Mouse (Mus musculus) MEL (cell line): ENCODE data around the gene Dennd4a. TPM values are rescaled to one million over a fixed set of nuclear protein-coding genes. Genes with fewer than 3 reads are reported as not detected.

Source experiments
- DNase-seq: peaks from one replicate; pipeline ENCODE4 v3.0.0; 2011; ENCODE audit warnings: low read depth, low spot score
- H3K27ac ChIP-seq: 2 replicates; pipeline ENCODE4 v1.5.1; 2012; ENCODE audit warnings: low read depth, mild to moderate bottlenecking, control low read depth, low read length, moderate library complexity; ENCODE audit not compliant: control insufficient read depth
- H3K27me3 ChIP-seq, 2 experiments: fragments of 150-350 bp in 1 of 2; sonication (generic) in 1 of 2; 2 replicates each; pipeline ENCODE4 v1.6.1; 2012; ENCODE audit warnings: low read length in 2 of 2, mild to moderate bottlenecking in 2 of 2, improper control_type of control experiment in 1 of 2, moderate library complexity in 1 of 2; ENCODE audit not compliant: insufficient read depth in 2 of 2, control insufficient read depth in 1 of 2
- H3K36me3 ChIP-seq, 2 experiments: 2 replicates each; pipeline ENCODE4 v1.6.1; 2012 to 2014; ENCODE audit warnings: low read length in 2 of 2, improper control_type of control experiment in 1 of 2, inconsistent platforms in 1 of 2, mild to moderate bottlenecking in 1 of 2; ENCODE audit not compliant: insufficient read depth in 2 of 2, control insufficient read depth in 1 of 2
- H3K4me1 ChIP-seq, 2 experiments: fragments of 150-350 bp in 1 of 2; sonication (generic) in 1 of 2; 2 replicates each; pipeline ENCODE4 v1.6.1; 2012; ENCODE audit warnings: low read length in 2 of 2, improper control_type of control experiment in 1 of 2, mild to moderate bottlenecking in 1 of 2; ENCODE audit not compliant: insufficient read depth in 2 of 2, control insufficient read depth in 1 of 2
- H3K4me3 ChIP-seq, 2 experiments: fragments of 150-350 bp in 1 of 2; sonication (generic) in 1 of 2; 2 replicates each; pipeline ENCODE4 v1.5.1; 2012; ENCODE audit warnings: low read depth in 2 of 2, low read length in 2 of 2, mild to moderate bottlenecking in 2 of 2, moderate library complexity in 2 of 2, control low read depth in 1 of 2, improper control_type of control experiment in 1 of 2; ENCODE audit not compliant: control insufficient read depth in 1 of 2, insufficient read depth in 1 of 2
- H3K79me2 ChIP-seq: 2 replicates; pipeline ENCODE4 v1.6.1; 2012; ENCODE audit warnings: mild to moderate bottlenecking, low read length, moderate library complexity; ENCODE audit not compliant: control insufficient read depth, poor library complexity, insufficient read depth
- H3K9ac ChIP-seq: 2 replicates; pipeline ENCODE4 v1.6.1; 2012; ENCODE audit warnings: low read depth, mild to moderate bottlenecking, control low read depth, low read length, moderate library complexity; ENCODE audit not compliant: control insufficient read depth, poor library complexity, severe bottlenecking
- H3K9me3 ChIP-seq: fragments of 150-350 bp; sonication (generic); replicated peaks from 2 replicates; pipeline ENCODE4 v1.6.1; 2012; ENCODE audit warnings: mild to moderate bottlenecking, low read length, improper control_type of control experiment, moderate library complexity; ENCODE audit not compliant: insufficient read depth
- CHD1 ChIP-seq: IDR thresholded peaks from 2 replicates; pipeline ENCODE4 v1.6.1; 2012; ENCODE audit warnings: low read depth, mild to moderate bottlenecking, inconsistent platforms, low read length, improper control_type of control experiment
- CTCF ChIP-seq, 3 experiments: IDR thresholded peaks in 2 of 3; conservative IDR thresholded peaks in 1 of 3; 2 replicates each; pipeline ENCODE4 v1.5.1; 2011 to 2012; ENCODE audit warnings: low read length in 3 of 3, low read depth in 2 of 3, mild to moderate bottlenecking in 2 of 3, improper control_type of control experiment in 1 of 3, inconsistent platforms in 1 of 3, mixed read lengths in 1 of 3, moderate library complexity in 1 of 3; ENCODE audit not compliant: control insufficient read depth in 1 of 3, insufficient read depth in 1 of 3, poor library complexity in 1 of 3, severe bottlenecking in 1 of 3
- ETS1 ChIP-seq: IDR thresholded peaks from 2 replicates; pipeline ENCODE4 v1.6.1; 2012; ENCODE audit warnings: low read depth, mild to moderate bottlenecking, inconsistent platforms, low read length, improper control_type of control experiment, moderate library complexity
- GABPA ChIP-seq: IDR thresholded peaks from 2 replicates; pipeline ENCODE4 v1.6.1; 2012; ENCODE audit warnings: low read depth, mild to moderate bottlenecking, inconsistent platforms, low read length, improper control_type of control experiment, moderate library complexity
- GATA1 ChIP-seq: IDR thresholded peaks from 2 replicates; pipeline ENCODE4 v1.6.1; 2011; ENCODE audit warnings: low read depth, low read length, improper control_type of control experiment
- HCFC1 ChIP-seq: IDR thresholded peaks from 2 replicates; pipeline ENCODE4 v1.6.1; 2012; ENCODE audit warnings: low read depth, mild to moderate bottlenecking, inconsistent platforms, low read length, improper control_type of control experiment, moderate library complexity
- JUND ChIP-seq: IDR thresholded peaks from 2 replicates; pipeline ENCODE4 v1.6.1; 2011; ENCODE audit warnings: low read depth, mild to moderate bottlenecking, improper control_type of control experiment, low read length
- MEF2A ChIP-seq: IDR thresholded peaks from 2 replicates; pipeline ENCODE4 v1.6.1; 2014; ENCODE audit warnings: low read depth, mild to moderate bottlenecking, inconsistent platforms, low read length, improper control_type of control experiment; ENCODE audit not compliant: poor library complexity, insufficient replicate concordance, severe bottlenecking; ENCODE audit errors: extremely low read depth
- MYC ChIP-seq: IDR thresholded peaks from 2 replicates; pipeline ENCODE4 v1.6.1; 2011; ENCODE audit warnings: low read depth, mild to moderate bottlenecking, low read length, improper control_type of control experiment, moderate library complexity
- RAD21 ChIP-seq: IDR thresholded peaks from 2 replicates; pipeline ENCODE4 v1.6.1; 2011; ENCODE audit warnings: mild to moderate bottlenecking, low read depth, low read length, improper control_type of control experiment
- RCOR1 ChIP-seq: IDR thresholded peaks from 2 replicates; pipeline ENCODE4 v1.6.1; 2012; ENCODE audit warnings: low read depth, mild to moderate bottlenecking, inconsistent platforms, low read length, improper control_type of control experiment
- SMC3 ChIP-seq: IDR thresholded peaks from 2 replicates; pipeline ENCODE4 v1.6.1; 2011; ENCODE audit warnings: low read depth, low read length, improper control_type of control experiment
- TAL1 ChIP-seq: IDR thresholded peaks from 2 replicates; pipeline ENCODE4 v1.6.1; 2012; ENCODE audit warnings: mild to moderate bottlenecking, inconsistent platforms, low read length, moderate library complexity, mixed read lengths
- TCF12 ChIP-seq: IDR thresholded peaks from 2 replicates; pipeline ENCODE4 v1.6.1; 2014; ENCODE audit warnings: low read depth, mild to moderate bottlenecking, inconsistent platforms, low read length, improper control_type of control experiment, moderate library complexity
- ZC3H11A ChIP-seq: IDR thresholded peaks from 2 replicates; pipeline ENCODE4 v1.6.1; 2012; ENCODE audit warnings: low read depth, mild to moderate bottlenecking, inconsistent platforms, low read length, improper control_type of control experiment
- ZMIZ1 ChIP-seq: IDR thresholded peaks from 2 replicates; pipeline ENCODE4 v1.6.1; 2012; ENCODE audit warnings: low read depth, mild to moderate bottlenecking, inconsistent platforms, low read length, improper control_type of control experiment, moderate library complexity
- ZNF384 ChIP-seq: IDR thresholded peaks from 2 replicates; pipeline ENCODE4 v1.6.1; 2012; ENCODE audit warnings: low read depth, mild to moderate bottlenecking, inconsistent platforms, low read length, improper control_type of control experiment
- polyA plus RNA-seq, 2 experiments: library from polyadenylated mRNA; stranded (reverse) in 1 of 2; unstranded in 1 of 2; fragments of >175 nt in 1 of 2; fragments of >200 nt in 1 of 2; gene quantifications; 2 replicates each; pipeline versions ENCODE4 v1.2.1 to v1.2.4; 2012; ENCODE audit warnings: low replicate concordance in 2 of 2, low read depth in 1 of 2; ENCODE audit not compliant: insufficient read length in 2 of 2, insufficient read depth in 1 of 2, missing spikeins in 1 of 2
- total RNA-seq: library from RNA; depleted of rRNA; stranded (reverse); fragments of 300-350 nt; gene quantifications from 2 replicates; pipeline ENCODE4 v1.2.3, GENCODE M21; 2012

Dennd4a gene
- total and polyA plus RNA-seq, 3 experiments: 7.7 to 74.8 (median 24.9) TPM

DNA sequence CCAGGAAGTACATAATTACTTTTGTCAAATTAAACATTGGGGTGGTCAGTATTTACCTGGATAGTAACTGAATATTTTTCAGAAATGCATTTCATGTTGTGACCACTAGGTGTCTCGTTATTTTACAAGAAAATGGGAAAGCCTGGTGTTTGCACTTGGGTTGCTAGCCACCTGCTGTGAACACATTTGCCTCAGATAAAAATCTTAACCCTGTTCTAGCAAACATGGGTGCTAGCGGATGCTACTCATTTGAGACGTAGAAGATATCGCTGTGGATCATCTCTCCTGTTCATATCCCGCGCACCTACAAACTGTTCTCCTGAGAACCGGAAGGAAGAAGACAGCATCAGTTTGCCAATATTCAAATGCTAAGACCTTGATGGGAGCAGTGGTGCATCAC, 31.5 kb upstream of the Dennd4a start:
- no peak overlapping the region for H3K27ac ChIP-seq

DNA sequence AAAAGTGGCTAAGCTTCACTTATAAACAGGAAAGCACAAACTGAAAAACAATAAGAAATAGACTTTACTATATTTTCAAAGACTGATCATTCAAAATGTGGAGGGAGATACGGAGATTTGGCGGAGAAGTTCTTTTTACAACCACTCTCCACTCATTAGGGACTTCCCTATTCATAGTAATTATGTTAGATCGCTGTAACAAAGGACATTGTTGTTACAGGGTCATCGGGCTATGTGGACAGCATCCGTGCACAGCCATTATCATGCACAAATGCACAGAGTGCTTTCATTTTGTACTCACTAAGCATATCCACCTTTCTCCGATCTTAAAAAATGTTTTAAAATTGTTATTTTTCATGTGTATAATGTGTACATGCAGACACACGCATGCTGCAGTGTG, 27.6 kb upstream of the Dennd4a start:
- Histone ChIP-seq H3K4me3 (no peak overlapping the region), H3K4me1 (peaks cover 3% of the 10 kb centered on the region in 2 experiments)

More for the DNA sequence above, 31.5 kb upstream of the Dennd4a start:
- TF ChIP-seq HCFC1 (0 out of 2 replicates have a peak, but pooled peaks have one; percentile 38), RAD21 (peak; percentile 83), ETS1 (no peak), CTCF (IDR thresholded peaks at IDR 0.05 in 2 of 3, conservative IDR thresholded peaks at IDR 0.05 in 1 of 3; ENCODE audit: control insufficient read depth in 1 of 3, insufficient read depth in 1 of 3, low read depth in 2 of 3, low read length in 3 of 3, poor library complexity in 1 of 3, severe bottlenecking in 1 of 3) (peak; percentile 29 to 88 (median 59); a peak in 4 of 6 replicates), TAL1 (no peak), CHD1 (no peak), ZC3H11A (peak; percentile 95), GATA1 (peak; percentile 51), ZNF384 (no peak), TCF12 (no peak), MEF2A (no peak), SMC3 (peak; percentile 96), MYC (0 out of 2 replicates have a peak, but pooled peaks have one; percentile 33)
- Histone ChIP-seq H3K9me3 (no peaks in the 10 kb centered on the region), H3K4me3 (no peak overlapping the region), H3K36me3 (peaks cover 0 to 3% of the 10 kb centered on the region in 2 experiments; a peak in 1 of 4 replicates), H3K4me1 (peaks cover 3% of the 10 kb centered on the region in 2 experiments; a peak in 3 of 4 replicates), H3K9ac (no peak overlapping the region), H3K27me3 (no peaks in the 10 kb centered on the region), H3K79me2 (no peaks in the 10 kb centered on the region)
- DNase-seq: peak; percentile 67

More for the DNA sequence above, 27.6 kb upstream of the Dennd4a start:
- Histone ChIP-seq H3K9me3 (no peaks in the 10 kb centered on the region), H3K9ac (no peak overlapping the region), H3K36me3 (peaks cover 0 to 3% of the 10 kb centered on the region in 2 experiments; a peak in 1 of 4 replicates), H3K79me2 (no peaks in the 10 kb centered on the region), H3K27ac (no peak overlapping the region), H3K27me3 (no peaks in the 10 kb centered on the region)
- no peak for TF ChIP-seq CHD1
- TF ChIP-seq GABPA: no peak
- no peak for TF ChIP-seq ZMIZ1
- TF ChIP-seq ZC3H11A: no peak
- no peak for TF ChIP-seq RCOR1
- no peak for TF ChIP-seq JUND
- no peak for DNase-seq
